Mouse (Mus musculus) gastrocnemius, adult 2 months (tissue): Measurements from ENCODE around the gene Arhgap21. TPM values are rescaled to one million over a fixed set of nuclear protein-coding genes. Genes with fewer than 3 reads are reported as not detected.

Experiments used
- DNase-seq: peaks from one replicate; pipeline ENCODE4 v3.0.0; 2022
- H3K27ac ChIP-seq: fragments of 200-600 bp; 2 replicates; pipeline ENCODE4 v1.8.1; 2022; ENCODE audit warnings: mild to moderate bottlenecking
- H3K4me3 ChIP-seq: fragments of 200-600 bp; 2 replicates; pipeline ENCODE4 v1.8.1; 2022; ENCODE audit warnings: mild to moderate bottlenecking, moderate library complexity
- CTCF ChIP-seq: fragments of 200-600 bp; IDR thresholded peaks from 2 replicates; pipeline ENCODE4 v1.8.1; 2022; ENCODE audit warnings: antibody characterized with exemption, mild to moderate bottlenecking, moderate library complexity
- intact Hi-C: fragments of 180-260 bp; cut with DNase I; formaldehyde crosslinking; loops from one replicate; pipeline ENCODE4 v1.15.1; 2025
- long read RNA-seq, 2 experiments: library from polyadenylated mRNA; stranded (forward); transcript quantifications; one replicate each; pipeline ENCODE4 v2.0.0; 2021
- total RNA-seq, 2 experiments: library from RNA; stranded (reverse); gene quantifications; 2 replicates each; pipeline ENCODE4 v1.2.3; 2021

The Arhgap21 gene
- total RNA-seq, result 10 to 100 TPM; 32.4 to 35.6 TPM
- long read RNA-seq, experiment 1, full-length matches to known transcripts, result 2 of 7 reads
- long read RNA-seq, experiment 1, partial matches to known transcripts, result 0 of 7 reads
- long read RNA-seq, experiment 1, other reads (novel, unspliced or antisense), result 5 of 7 reads
- long read RNA-seq, experiment 2, full-length matches to known transcripts, result 2 of 6 reads
- long read RNA-seq, experiment 2, partial matches to known transcripts, result 2 of 6 reads
- long read RNA-seq, experiment 2, other reads (novel, unspliced or antisense), result 2 of 6 reads

- peak within 1 kb of the TSS; percentile 85 for H3K4me3 ChIP-seq
- H3K27ac ChIP-seq, result peak within 1 kb of the TSS; percentile 96
- intact Hi-C loops, result loop anchor here (5.0 kb wide), 3 partner anchors 56 to 234 kb away; no protein-coding TSS in a partner anchor
- peak; percentile 93 for DNase-seq
- no peak for TF ChIP-seq CTCF
Observed at GRCm38 (mm10) chr2:20968441-20969200, at the start of gene Arhgap21. Arhgap21 (minus strand) TSS chr2:20968881.

- no peak for DNase-seq
- H3K27ac ChIP-seq, result peak overlapping the region; percentile 38
- no peak for TF ChIP-seq CTCF
- intact Hi-C loops, result no loop called here
- no peak overlapping the region for H3K4me3 ChIP-seq
Observed at GRCm38 (mm10) chr2:21016589-21016988, 47.9 kb upstream of the Arhgap21 start.

GRCm38 (mm10) chr2:21010806-21011397, 42.2 kb upstream of the Arhgap21 start:
- Histone ChIP-seq H3K27ac (no peak overlapping the region), H3K4me3 (no peak overlapping the region)
- intact Hi-C loops, result no loop called here
- TF ChIP-seq CTCF, result no peak
- DNase-seq, result no peak

- intact Hi-C loops, result no loop called here
- no peak overlapping the region for H3K27ac ChIP-seq
- no peak for TF ChIP-seq CTCF
- no peak for DNase-seq
- no peak overlapping the region for H3K4me3 ChIP-seq
Observed at GRCm38 (mm10) chr2:21010219-21010618, 41.5 kb upstream of the Arhgap21 start.

- intact Hi-C loops, result no loop called here
- TF ChIP-seq CTCF, result no peak
- H3K27ac ChIP-seq, result no peak overlapping the region
- DNase-seq, result no peak
- no peak overlapping the region for H3K4me3 ChIP-seq
Observed at GRCm38 (mm10) chr2:21009258-21010140, 40.8 kb upstream of the Arhgap21 start.

GRCm38 (mm10) chr2:21002538-21002937, 33.9 kb upstream of the Arhgap21 start:
- Histone ChIP-seq H3K27ac (no peak overlapping the region; the same call in 1 of the 2 replicates), H3K4me3 (no peak overlapping the region)
- no peak for TF ChIP-seq CTCF
- no peak for DNase-seq
- intact Hi-C loops, result no loop called here

- Histone ChIP-seq H3K4me3 (no peak overlapping the region), H3K27ac (no peak overlapping the region)
- intact Hi-C loops, result no loop called here
- no peak for DNase-seq
- TF ChIP-seq CTCF, result no peak
Observed at GRCm38 (mm10) chr2:21001156-21001555, 32.5 kb upstream of the Arhgap21 start.

GRCm38 (mm10) chr2:20995547-20995946, 26.9 kb upstream of the Arhgap21 start:
- no peak for DNase-seq
- intact Hi-C loops, result no loop called here
- Histone ChIP-seq H3K4me3 (no peak overlapping the region), H3K27ac (no peak overlapping the region; the same call in 1 of the 2 replicates)
- no peak for TF ChIP-seq CTCF

- Histone ChIP-seq H3K4me3 (no peak overlapping the region), H3K27ac (no peak overlapping the region)
- TF ChIP-seq CTCF, result no peak
- intact Hi-C loops, result no loop called here
- DNase-seq, result no peak
Observed at GRCm38 (mm10) chr2:20991508-20991907, 22.8 kb upstream of the Arhgap21 start.

- DNase-seq, result no peak
- H3K4me3 ChIP-seq, result no peak overlapping the region
- no peak overlapping the region for H3K27ac ChIP-seq
- intact Hi-C loops, result no loop called here
- no peak for TF ChIP-seq CTCF
Observed at GRCm38 (mm10) chr2:20990907-20991306, 22.2 kb upstream of the Arhgap21 start.

GRCm38 (mm10) chr2:20990056-20990455, 21.4 kb upstream of the Arhgap21 start:
- Histone ChIP-seq H3K27ac (no peak overlapping the region), H3K4me3 (no peak overlapping the region)
- intact Hi-C loops, result no loop called here

GRCm38 (mm10) chr2:20987822-20988221, 19.1 kb upstream of the Arhgap21 start:
- TF ChIP-seq CTCF, result no peak
- DNase-seq, result no peak
- Histone ChIP-seq H3K4me3 (no peak overlapping the region), H3K27ac (no peak overlapping the region)
- intact Hi-C loops, result no loop called here

More at GRCm38 (mm10) chr2:20990056-20990455, 21.4 kb upstream of the Arhgap21 start:
- no peak for TF ChIP-seq CTCF
- DNase-seq, result no peak
